Mouse (Mus musculus): ENCODE results near the gene Mtfr1l.

The Mtfr1l gene

GRCm38 (mm10) chr4:134489986-134490665, 45.1 kb downstream of the Mtfr1l start:
- no peak for DNase-seq (ENCODE audit: low read depth, low spot score)

- DNase-seq (ENCODE audit: low read depth, low spot score): no peak
These were observed 47.0 kb downstream of the Mtfr1l start for GRCm38 (mm10) chr4:134488211-134488610.

- DNase-seq (ENCODE audit: low read depth, low spot score): no peak
These were observed 49.9 kb downstream of the Mtfr1l start for GRCm38 (mm10) chr4:134485151-134485900.

GRCm38 (mm10) chr4:134484231-134484630, 51.0 kb downstream of the Mtfr1l start:
- no peak for DNase-seq (ENCODE audit: low read depth, low spot score)

GRCm38 (mm10) chr4:134483696-134484095, 51.5 kb downstream of the Mtfr1l start:
- DNase-seq (ENCODE audit: low read depth, low spot score): no peak

GRCm38 (mm10) chr4:134483078-134483688, 52.0 kb downstream of the Mtfr1l start:
- no peak for DNase-seq (ENCODE audit: low read depth, low spot score)

GRCm38 (mm10) chr4:134482442-134482841, 52.7 kb downstream of the Mtfr1l start:
- DNase-seq (ENCODE audit: low read depth, low spot score): no peak

- DNase-seq (ENCODE audit: low read depth, low spot score): no peak
These were observed 53.9 kb downstream of the Mtfr1l start for GRCm38 (mm10) chr4:134481270-134481669.

- DNase-seq (ENCODE audit: low read depth, low spot score): no peak
These were observed 54.3 kb downstream of the Mtfr1l start for GRCm38 (mm10) chr4:134480864-134481263.

GRCm38 (mm10) chr4:134479839-134480238, 55.3 kb downstream of the Mtfr1l start:
- no peak for DNase-seq (ENCODE audit: low read depth, low spot score)

GRCm38 (mm10) chr4:134478031-134478430, 57.2 kb downstream of the Mtfr1l start:
- DNase-seq (ENCODE audit: low read depth, low spot score): no peak

GRCm38 (mm10) chr4:134476899-134477298, 58.3 kb downstream of the Mtfr1l start:
- no peak for DNase-seq (ENCODE audit: low read depth, low spot score)
